Mouse (Mus musculus) MEL (cell line): ENCODE measurements around the gene B230219D22Rik. TPM values are rescaled to one million over a fixed set of nuclear protein-coding genes. Genes with fewer than 3 reads are reported as not detected.
A peak's percentile ranks its signal among the peaks of the same experiment; 100 is the strongest.

Experiments
- DNase-seq: peaks from one replicate; pipeline ENCODE4 v3.0.0; 2011; ENCODE audit warnings: low read depth, low spot score
- H3K27ac ChIP-seq: 2 replicates; pipeline ENCODE4 v1.5.1; 2012; ENCODE audit warnings: low read depth, mild to moderate bottlenecking, control low read depth, low read length, moderate library complexity; ENCODE audit not compliant: control insufficient read depth
- H3K27me3 ChIP-seq, 2 experiments: fragments of 150-350 bp in 1 of 2; sonication (generic) in 1 of 2; 2 replicates each; pipeline ENCODE4 v1.6.1; 2012; ENCODE audit warnings: low read length in 2 of 2, mild to moderate bottlenecking in 2 of 2, improper control_type of control experiment in 1 of 2, moderate library complexity in 1 of 2; ENCODE audit not compliant: insufficient read depth in 2 of 2, control insufficient read depth in 1 of 2
- H3K36me3 ChIP-seq, 2 experiments: 2 replicates each; pipeline ENCODE4 v1.6.1; 2012 to 2014; ENCODE audit warnings: low read length in 2 of 2, improper control_type of control experiment in 1 of 2, inconsistent platforms in 1 of 2, mild to moderate bottlenecking in 1 of 2; ENCODE audit not compliant: insufficient read depth in 2 of 2, control insufficient read depth in 1 of 2
- H3K4me1 ChIP-seq, 2 experiments: fragments of 150-350 bp in 1 of 2; sonication (generic) in 1 of 2; 2 replicates each; pipeline ENCODE4 v1.6.1; 2012; ENCODE audit warnings: low read length in 2 of 2, improper control_type of control experiment in 1 of 2, mild to moderate bottlenecking in 1 of 2; ENCODE audit not compliant: insufficient read depth in 2 of 2, control insufficient read depth in 1 of 2
- H3K4me3 ChIP-seq, 2 experiments: fragments of 150-350 bp in 1 of 2; sonication (generic) in 1 of 2; 2 replicates each; pipeline ENCODE4 v1.5.1; 2012; ENCODE audit warnings: low read depth in 2 of 2, low read length in 2 of 2, mild to moderate bottlenecking in 2 of 2, moderate library complexity in 2 of 2, control low read depth in 1 of 2, improper control_type of control experiment in 1 of 2; ENCODE audit not compliant: control insufficient read depth in 1 of 2, insufficient read depth in 1 of 2
- H3K79me2 ChIP-seq: 2 replicates; pipeline ENCODE4 v1.6.1; 2012; ENCODE audit warnings: mild to moderate bottlenecking, low read length, moderate library complexity; ENCODE audit not compliant: control insufficient read depth, poor library complexity, insufficient read depth
- H3K9ac ChIP-seq: 2 replicates; pipeline ENCODE4 v1.6.1; 2012; ENCODE audit warnings: low read depth, mild to moderate bottlenecking, control low read depth, low read length, moderate library complexity; ENCODE audit not compliant: control insufficient read depth, poor library complexity, severe bottlenecking
- H3K9me3 ChIP-seq: fragments of 150-350 bp; sonication (generic); replicated peaks from 2 replicates; pipeline ENCODE4 v1.6.1; 2012; ENCODE audit warnings: mild to moderate bottlenecking, low read length, improper control_type of control experiment, moderate library complexity; ENCODE audit not compliant: insufficient read depth
- CHD1 ChIP-seq: IDR thresholded peaks from 2 replicates; pipeline ENCODE4 v1.6.1; 2012; ENCODE audit warnings: low read depth, mild to moderate bottlenecking, inconsistent platforms, low read length, improper control_type of control experiment
- CHD2 ChIP-seq: IDR thresholded peaks from 2 replicates; pipeline ENCODE4 v1.6.1; 2011; ENCODE audit warnings: low read length, improper control_type of control experiment
- CTCF ChIP-seq, 3 experiments: IDR thresholded peaks in 2 of 3; conservative IDR thresholded peaks in 1 of 3; 2 replicates each; pipeline ENCODE4 v1.5.1; 2011 to 2012; ENCODE audit warnings: low read length in 3 of 3, low read depth in 2 of 3, mild to moderate bottlenecking in 2 of 3, improper control_type of control experiment in 1 of 3, inconsistent platforms in 1 of 3, mixed read lengths in 1 of 3, moderate library complexity in 1 of 3; ENCODE audit not compliant: control insufficient read depth in 1 of 3, insufficient read depth in 1 of 3, poor library complexity in 1 of 3, severe bottlenecking in 1 of 3
- E2F4 ChIP-seq: IDR thresholded peaks from 2 replicates; pipeline ENCODE4 v1.6.1; 2011; ENCODE audit warnings: low read depth, low read length, improper control_type of control experiment, borderline replicate concordance
- ELF1 ChIP-seq: IDR thresholded peaks from 2 replicates; pipeline ENCODE4 v1.6.1; 2014; ENCODE audit warnings: low read depth, mild to moderate bottlenecking, inconsistent platforms, low read length, improper control_type of control experiment, moderate library complexity
- EP300 ChIP-seq, 2 experiments: IDR thresholded peaks; 2 replicates each; pipeline ENCODE4 v1.6.1; 2011; ENCODE audit warnings: improper control_type of control experiment in 2 of 2, low read length in 2 of 2, low read depth in 1 of 2, mild to moderate bottlenecking in 1 of 2
- ETS1 ChIP-seq: IDR thresholded peaks from 2 replicates; pipeline ENCODE4 v1.6.1; 2012; ENCODE audit warnings: low read depth, mild to moderate bottlenecking, inconsistent platforms, low read length, improper control_type of control experiment, moderate library complexity
- GATA1 ChIP-seq: IDR thresholded peaks from 2 replicates; pipeline ENCODE4 v1.6.1; 2011; ENCODE audit warnings: low read depth, low read length, improper control_type of control experiment
- HCFC1 ChIP-seq: IDR thresholded peaks from 2 replicates; pipeline ENCODE4 v1.6.1; 2012; ENCODE audit warnings: low read depth, mild to moderate bottlenecking, inconsistent platforms, low read length, improper control_type of control experiment, moderate library complexity
- MAFK ChIP-seq: IDR thresholded peaks from 2 replicates; pipeline ENCODE4 v1.6.1; 2011; ENCODE audit warnings: low read depth, mild to moderate bottlenecking, low read length, improper control_type of control experiment, borderline replicate concordance
- MAX ChIP-seq: IDR thresholded peaks from 2 replicates; pipeline ENCODE4 v1.6.1; 2011; ENCODE audit warnings: low read length, improper control_type of control experiment
- MXI1 ChIP-seq: IDR thresholded peaks from 2 replicates; pipeline ENCODE4 v1.6.1; 2011; ENCODE audit warnings: mild to moderate bottlenecking, low read depth, low read length, improper control_type of control experiment
- MYC ChIP-seq: IDR thresholded peaks from 2 replicates; pipeline ENCODE4 v1.6.1; 2011; ENCODE audit warnings: low read depth, mild to moderate bottlenecking, low read length, improper control_type of control experiment, moderate library complexity
- NELFE ChIP-seq: IDR thresholded peaks from 2 replicates; pipeline ENCODE4 v1.6.1; 2011; ENCODE audit warnings: low read depth, low read length, improper control_type of control experiment
- NRF1 ChIP-seq: IDR thresholded peaks from 2 replicates; pipeline ENCODE4 v1.6.1; 2014; ENCODE audit warnings: low read depth, mild to moderate bottlenecking, inconsistent platforms, low read length, improper control_type of control experiment, moderate library complexity; ENCODE audit not compliant: poor library complexity, insufficient read depth, severe bottlenecking
- POLR2A ChIP-seq, 2 experiments: IDR thresholded peaks; 2 replicates each; pipeline ENCODE4 v1.6.1; 2011 to 2012; ENCODE audit warnings: low read length in 2 of 2, mild to moderate bottlenecking in 2 of 2, control low read depth in 1 of 2, improper control_type of control experiment in 1 of 2, low read depth in 1 of 2, moderate library complexity in 1 of 2; ENCODE audit not compliant: control insufficient read depth in 1 of 2, insufficient read depth in 1 of 2, poor library complexity in 1 of 2
- POLR2AphosphoS2 ChIP-seq: IDR thresholded peaks from 2 replicates; pipeline ENCODE4 v1.6.1; 2011; ENCODE audit warnings: low read length, improper control_type of control experiment
- POLR2AphosphoS5 ChIP-seq: IDR thresholded peaks from 2 replicates; pipeline ENCODE4 v1.6.1; 2012; ENCODE audit warnings: low read depth, borderline replicate concordance, mild to moderate bottlenecking, inconsistent platforms, low read length, moderate library complexity, mixed read lengths
- SIN3A ChIP-seq: IDR thresholded peaks from 2 replicates; pipeline ENCODE4 v1.6.1; 2012; ENCODE audit warnings: low read length, improper control_type of control experiment, inconsistent platforms
- SMC3 ChIP-seq: IDR thresholded peaks from 2 replicates; pipeline ENCODE4 v1.6.1; 2011; ENCODE audit warnings: low read depth, low read length, improper control_type of control experiment
- TAL1 ChIP-seq: IDR thresholded peaks from 2 replicates; pipeline ENCODE4 v1.6.1; 2012; ENCODE audit warnings: mild to moderate bottlenecking, inconsistent platforms, low read length, moderate library complexity, mixed read lengths
- TBP ChIP-seq: IDR thresholded peaks from 2 replicates; pipeline ENCODE4 v1.8.0; 2011; ENCODE audit warnings: low read depth, low read length, improper control_type of control experiment
- TCF12 ChIP-seq: IDR thresholded peaks from 2 replicates; pipeline ENCODE4 v1.6.1; 2014; ENCODE audit warnings: low read depth, mild to moderate bottlenecking, inconsistent platforms, low read length, improper control_type of control experiment, moderate library complexity
- USF1 ChIP-seq: IDR thresholded peaks from 2 replicates; pipeline ENCODE4 v1.6.1; 2014; ENCODE audit warnings: low read depth, mild to moderate bottlenecking, inconsistent platforms, low read length, improper control_type of control experiment, moderate library complexity
- ZC3H11A ChIP-seq: IDR thresholded peaks from 2 replicates; pipeline ENCODE4 v1.6.1; 2012; ENCODE audit warnings: low read depth, mild to moderate bottlenecking, inconsistent platforms, low read length, improper control_type of control experiment
- ZMIZ1 ChIP-seq: IDR thresholded peaks from 2 replicates; pipeline ENCODE4 v1.6.1; 2012; ENCODE audit warnings: low read depth, mild to moderate bottlenecking, inconsistent platforms, low read length, improper control_type of control experiment, moderate library complexity
- ZNF384 ChIP-seq: IDR thresholded peaks from 2 replicates; pipeline ENCODE4 v1.6.1; 2012; ENCODE audit warnings: low read depth, mild to moderate bottlenecking, inconsistent platforms, low read length, improper control_type of control experiment
- polyA plus RNA-seq, 2 experiments: library from polyadenylated mRNA; stranded (reverse) in 1 of 2; unstranded in 1 of 2; fragments of >175 nt in 1 of 2; fragments of >200 nt in 1 of 2; gene quantifications; 2 replicates each; pipeline versions ENCODE4 v1.2.1 to v1.2.4; 2012; ENCODE audit warnings: low replicate concordance in 2 of 2, low read depth in 1 of 2; ENCODE audit not compliant: insufficient read length in 2 of 2, insufficient read depth in 1 of 2, missing spikeins in 1 of 2
- total RNA-seq: library from RNA; depleted of rRNA; stranded (reverse); fragments of 300-350 nt; gene quantifications from 2 replicates; pipeline ENCODE4 v1.2.3, GENCODE M21; 2012; rRNA removed

B230219D22Rik gene
- total RNA-seq: 16.2 and 20.4 TPM in 2 replicates
- polyA plus RNA-seq: 100 to 1,000 TPM in 1 of 2 experiments, 10 to 100 TPM in 1; 30.0 to 145 TPM

- H3K27me3 ChIP-seq: no peaks in the 10 kb centered on the region
- peak; percentile 94 for DNase-seq
- peaks cover 4 to 28% of the 10 kb centered on the region in 2 experiments for H3K4me1 ChIP-seq
- H3K9ac ChIP-seq: peak within 1 kb of the TSS; percentile 99
- peaks cover 5 to 26% of the 10 kb centered on the region in 2 experiments for H3K36me3 ChIP-seq
- peak within 1 kb of the TSS; percentile 84 for H3K27ac ChIP-seq
- H3K4me3 ChIP-seq: peak within 1 kb of the TSS; percentile 93 to 96
- no peaks in the 10 kb centered on the region for H3K9me3 ChIP-seq
- TF ChIP-seq MYC (peak; percentile 81; the same call in 1 of the 2 replicates), ELF1 (peak; percentile 63; the same call in 1 of the 2 replicates), ZMIZ1 (peak; percentile 92), CTCF (IDR thresholded peaks at IDR 0.05 in 2 of 3, conservative IDR thresholded peaks at IDR 0.05 in 1 of 3; ENCODE audit: control insufficient read depth in 1 of 3, insufficient read depth in 1 of 3, low read depth in 2 of 3, low read length in 3 of 3, poor library complexity in 1 of 3, severe bottlenecking in 1 of 3) (peak in 1 of 3 experiments; percentile 17; a peak in 1 of 6 replicates), POLR2A (IDR thresholded peaks at IDR 0.05; ENCODE audit: control insufficient read depth in 1 of 2, insufficient read depth in 1 of 2, low read depth in 1 of 2, low read length in 2 of 2, poor library complexity in 1 of 2) (peak; percentile 90 to 99), USF1 (no peak), NELFE (peak; percentile 98), TAL1 (no peak), E2F4 (peak; percentile 96), SMC3 (no peak), POLR2AphosphoS5 (peak; percentile 53; the same call in 1 of the 2 replicates), GATA1 (no peak), ZC3H11A (no peak), NRF1 (peak; percentile 95), MXI1 (no peak), CHD2 (peak; percentile 97), MAFK (no peak), TBP (peak; percentile 86), MAX (no peak; the same call in 1 of the 2 replicates), ETS1 (no peak), EP300 (IDR thresholded peaks at IDR 0.05; ENCODE audit: low read depth in 1 of 2, low read length in 2 of 2) (no peak), SIN3A (peak; percentile 44; the same call in 1 of the 2 replicates), POLR2AphosphoS2 (peak; percentile 98), TCF12 (peak; percentile 82), HCFC1 (peak; percentile 82), ZNF384 (no peak), CHD1 (no peak)
- H3K79me2 ChIP-seq: peaks cover 43% of the 10 kb centered on the region
These were observed at the start of gene B230219D22Rik for GRCm38 (mm10) chr13:55692535-55693242. Gene B230219D22Rik (plus strand): TSS chr13:55693124.
